Mouse (Mus musculus) liver, embryonic 16.5 days (tissue): ENCODE data around the gene Rassf2. TPM values are rescaled to one million over a fixed set of nuclear protein-coding genes. Genes with fewer than 3 reads are reported as not detected.

Experiments used
- ATAC-seq: fragments of 200-750 bp; cut with Nextera tagmentation; 2 replicates; pipeline ENCODE4 v1.8.0; 2017; ENCODE audit warnings: low read depth, mild to moderate bottlenecking, moderate number of reproducible peaks, moderate library complexity
- H3K27ac ChIP-seq: fragments of 300-500 bp; sonication (generic); 2 replicates; pipeline ENCODE4 v1.5.1; 2014; ENCODE audit warnings: mild to moderate bottlenecking, low read length
- H3K27me3 ChIP-seq: fragments of 300-500 bp; sonication (generic); 2 replicates; pipeline ENCODE4 v1.6.1; 2014; ENCODE audit warnings: low read depth, low read length, mixed read lengths; ENCODE audit not compliant: control insufficient read depth, insufficient read depth
- H3K36me3 ChIP-seq: fragments of 300-500 bp; sonication (generic); 2 replicates; pipeline ENCODE4 v1.6.1; 2014; ENCODE audit warnings: mild to moderate bottlenecking; ENCODE audit not compliant: control insufficient read depth, insufficient read depth
- H3K4me1 ChIP-seq: fragments of 300-500 bp; sonication (generic); 2 replicates; pipeline ENCODE4 v1.6.1; 2014; ENCODE audit warnings: low read depth, low read length, mixed read lengths; ENCODE audit not compliant: control insufficient read depth
- H3K4me2 ChIP-seq: fragments of 300-500 bp; sonication (generic); 2 replicates; pipeline ENCODE4 v1.6.1; 2014; ENCODE audit warnings: low read depth, low read length, mixed read lengths
- H3K4me3 ChIP-seq: fragments of 300-500 bp; sonication (generic); 2 replicates; pipeline ENCODE4 v1.5.1; 2014; ENCODE audit warnings: low read depth, mild to moderate bottlenecking, low read length
- H3K9ac ChIP-seq: fragments of 300-500 bp; sonication (generic); 2 replicates; pipeline ENCODE4 v1.6.1; 2014; ENCODE audit warnings: low read depth, low read length
- H3K9me3 ChIP-seq: fragments of 300-500 bp; sonication (generic); replicated peaks from 2 replicates; pipeline ENCODE4 v1.6.1; 2016; ENCODE audit warnings: low read length; ENCODE audit not compliant: control insufficient read depth
- WGBS: fragments of 180-500 bp; shearing (Covaris S2); extraction: QIAGEN DNeasy Blood & Tissue Kit; methylation state at CpG from one replicate; pipeline ENCODE4 v1.1.7; 2014; ENCODE audit not compliant: insufficient replicate concordance; 5-methylcytosine and 5-hydroxymethylcytosine counted together
- polyA plus RNA-seq: library from polyadenylated mRNA; unstranded; fragments of >200 nt; fragmentation: Nextera tagmentation; extraction: Ambion mirVana; gene quantifications from 2 replicates; pipeline ENCODE4 v1.2.1, GENCODE M21; 2015

Rassf2 gene
- polyA plus RNA-seq, 1 experiment from 2014 or later, result 3.7 TPM

- no peaks in the 10 kb centered on the region for H3K36me3 ChIP-seq
- no peak overlapping the region for H3K4me2 ChIP-seq
- H3K27me3 ChIP-seq, result no peaks in the 10 kb centered on the region
- 47% methylated on average over 5 of the region's 5 CpGs for WGBS
- H3K4me3 ChIP-seq, result no peak overlapping the region
- no peak overlapping the region for H3K27ac ChIP-seq
- no peak for ATAC-seq
- no peaks in the 10 kb centered on the region for H3K4me1 ChIP-seq
- no peaks in the 10 kb centered on the region for H3K9me3 ChIP-seq
- no peak overlapping the region for H3K9ac ChIP-seq
These were observed 26.1 kb downstream of the Rassf2 start for GRCm38 (mm10) chr2:132003916-132004315.

- Histone ChIP-seq H3K27me3 (no peaks in the 10 kb centered on the region), H3K4me3 (no peak overlapping the region), H3K9ac (no peak overlapping the region), H3K4me1 (no peaks in the 10 kb centered on the region), H3K4me2 (no peak overlapping the region), H3K36me3 (no peaks in the 10 kb centered on the region), H3K9me3 (no peaks in the 10 kb centered on the region), H3K27ac (no peak overlapping the region)
- no peak for ATAC-seq
- 69% methylated on average over 13 of the region's 13 CpGs for WGBS
These were observed 28.2 kb downstream of the Rassf2 start for GRCm38 (mm10) chr2:132001696-132002334.

- no peaks in the 10 kb centered on the region for H3K36me3 ChIP-seq
- no peak overlapping the region for H3K4me3 ChIP-seq
- H3K9me3 ChIP-seq, result no peaks in the 10 kb centered on the region
- no peak overlapping the region for H3K27ac ChIP-seq
- no peaks in the 10 kb centered on the region for H3K27me3 ChIP-seq
- 42% methylated on average over 5 of the region's 5 CpGs for WGBS
- H3K4me2 ChIP-seq, result no peak overlapping the region
- ATAC-seq, result no peak
- no peaks in the 10 kb centered on the region for H3K4me1 ChIP-seq
- H3K9ac ChIP-seq, result no peak overlapping the region
These were observed 32.7 kb downstream of the Rassf2 start for GRCm38 (mm10) chr2:131997356-131997755.

- no peak for ATAC-seq
- Histone ChIP-seq H3K36me3 (no peaks in the 10 kb centered on the region), H3K4me3 (no peak overlapping the region), H3K9me3 (no peaks in the 10 kb centered on the region), H3K27ac (no peak overlapping the region), H3K4me1 (no peaks in the 10 kb centered on the region), H3K4me2 (no peak overlapping the region), H3K27me3 (no peaks in the 10 kb centered on the region), H3K9ac (no peak overlapping the region)
- WGBS, result 72% methylated on average over 7 of the region's 7 CpGs
These were observed 33.7 kb downstream of the Rassf2 start for GRCm38 (mm10) chr2:131996369-131996768.

GRCm38 (mm10) chr2:131995742-131996141 lies 34.3 kb downstream of the Rassf2 start:
- Histone ChIP-seq H3K36me3 (no peaks in the 10 kb centered on the region), H3K4me2 (no peak overlapping the region), H3K9me3 (no peaks in the 10 kb centered on the region), H3K4me1 (no peaks in the 10 kb centered on the region), H3K27ac (no peak overlapping the region), H3K4me3 (no peak overlapping the region), H3K9ac (no peak overlapping the region), H3K27me3 (no peaks in the 10 kb centered on the region)
- ATAC-seq, result no peak
- WGBS, result 67% methylated on average over 12 of the region's 12 CpGs

GRCm38 (mm10) chr2:131994971-131995370 lies 35.1 kb downstream of the Rassf2 start:
- no peaks in the 10 kb centered on the region for H3K27me3 ChIP-seq

GRCm38 (mm10) chr2:131993563-131994088 lies 36.4 kb downstream of the Rassf2 start:
- Histone ChIP-seq H3K4me1 (no peaks in the 10 kb centered on the region), H3K27me3 (no peaks in the 10 kb centered on the region), H3K9me3 (no peaks in the 10 kb centered on the region), H3K36me3 (no peaks in the 10 kb centered on the region), H3K9ac (no peak overlapping the region), H3K4me2 (no peak overlapping the region), H3K27ac (no peak overlapping the region), H3K4me3 (no peak overlapping the region)
- no peak for ATAC-seq
- 54% methylated on average over 14 of the region's 14 CpGs for WGBS

More at GRCm38 (mm10) chr2:131994971-131995370, 35.1 kb downstream of the Rassf2 start:
- no peak overlapping the region for H3K27ac ChIP-seq
- ATAC-seq, result no peak
- no peak overlapping the region for H3K4me2 ChIP-seq
- WGBS, result 71% methylated on average over 6 of the region's 6 CpGs
- no peak overlapping the region for H3K9ac ChIP-seq
- H3K4me1 ChIP-seq, result no peaks in the 10 kb centered on the region
- no peaks in the 10 kb centered on the region for H3K36me3 ChIP-seq
- no peak overlapping the region for H3K4me3 ChIP-seq
- no peaks in the 10 kb centered on the region for H3K9me3 ChIP-seq

GRCm38 (mm10) chr2:131993151-131993550 lies 36.9 kb downstream of the Rassf2 start:
- Histone ChIP-seq H3K4me2 (no peak overlapping the region), H3K27ac (no peak overlapping the region), H3K9me3 (no peaks in the 10 kb centered on the region), H3K9ac (no peak overlapping the region), H3K4me3 (no peak overlapping the region), H3K4me1 (no peaks in the 10 kb centered on the region), H3K36me3 (no peaks in the 10 kb centered on the region), H3K27me3 (no peaks in the 10 kb centered on the region)
- 61% methylated on average over 4 of the region's 4 CpGs for WGBS
- no peak for ATAC-seq

- no peak overlapping the region for H3K4me2 ChIP-seq
- H3K9me3 ChIP-seq, result no peaks in the 10 kb centered on the region
- H3K36me3 ChIP-seq, result no peaks in the 10 kb centered on the region
- WGBS, result 30% methylated on average over 2 of the region's 2 CpGs
- ATAC-seq, result no peak
- no peaks in the 10 kb centered on the region for H3K27me3 ChIP-seq
- no peak overlapping the region for H3K27ac ChIP-seq
- no peak overlapping the region for H3K9ac ChIP-seq
- no peaks in the 10 kb centered on the region for H3K4me1 ChIP-seq
- H3K4me3 ChIP-seq, result no peak overlapping the region
These were observed 37.6 kb downstream of the Rassf2 start for GRCm38 (mm10) chr2:131992487-131992886.
